Mouse (Mus musculus): ENCODE results near the gene Fbln7.

The Fbln7 gene

DNA sequence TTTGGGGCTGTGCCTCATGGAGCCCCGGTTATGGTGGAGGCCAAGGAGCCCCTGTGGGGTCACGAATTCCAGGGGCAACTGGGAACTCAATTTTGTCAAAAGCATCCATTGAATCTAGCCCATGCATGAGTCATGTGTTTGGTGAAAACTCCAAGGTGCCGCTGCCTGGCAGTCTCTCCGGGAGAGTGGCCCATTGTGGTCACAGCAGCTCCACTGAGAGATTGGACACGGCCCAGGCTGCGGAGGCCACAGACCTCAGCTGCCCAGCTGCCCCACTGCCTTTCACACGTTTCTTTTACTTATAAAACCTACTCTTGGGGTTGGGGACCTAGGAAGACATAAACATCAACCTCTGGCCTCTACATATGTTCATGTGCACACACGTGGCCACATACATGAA, 12.7 kb downstream of the Fbln7 start:
- no peak for DNase-seq

DNA sequence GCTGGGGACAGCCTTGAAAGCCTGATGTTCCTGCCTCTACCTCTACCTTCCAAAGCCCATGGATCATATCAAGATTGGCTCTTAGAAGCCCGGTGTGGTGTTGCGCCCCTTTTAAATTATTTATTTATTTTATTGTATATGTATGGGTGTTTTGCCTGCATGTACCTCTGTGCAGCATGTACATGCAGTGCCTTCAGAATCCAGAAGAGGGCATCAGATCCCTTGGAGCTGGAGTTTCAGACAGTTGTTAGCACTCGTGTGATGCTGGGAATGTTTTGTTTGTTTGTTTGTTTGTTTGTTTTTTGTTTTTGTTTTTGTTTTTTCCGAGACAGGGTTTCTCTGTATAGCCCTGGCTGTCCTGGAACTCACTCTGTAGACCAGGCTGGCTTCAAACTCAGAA, 18.5 kb downstream of the Fbln7 start:
- DNase-seq, result no peak

DNA sequence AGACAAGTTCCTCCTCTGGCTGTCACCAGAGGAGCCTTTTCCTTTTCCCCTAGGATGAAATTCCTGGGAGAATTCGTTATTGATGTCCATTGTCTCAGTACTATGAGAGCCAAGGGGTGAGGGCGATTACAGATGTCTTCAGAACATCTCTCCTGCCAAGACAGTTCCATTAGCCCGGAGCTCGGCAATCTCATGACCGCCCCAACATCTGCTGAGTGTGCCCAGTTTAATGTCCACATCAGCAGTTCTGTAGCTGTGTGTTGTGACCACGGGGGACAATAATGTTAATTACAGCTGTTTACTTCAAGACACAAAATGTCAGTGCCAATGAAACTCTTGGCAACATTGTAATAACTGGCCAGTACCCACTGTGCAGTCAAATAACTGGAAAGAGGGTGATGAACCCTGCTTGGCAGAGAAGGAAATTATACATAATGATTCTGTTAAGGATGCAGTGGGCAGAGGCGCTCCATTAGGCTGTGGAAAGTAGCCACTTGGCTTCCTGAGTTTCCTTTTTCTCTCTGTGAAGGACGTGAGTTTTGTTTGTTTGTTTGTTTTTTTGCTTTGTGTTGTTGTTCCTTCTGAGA, 22.5 kb downstream of the Fbln7 start:
- no peak for DNase-seq

DNA sequence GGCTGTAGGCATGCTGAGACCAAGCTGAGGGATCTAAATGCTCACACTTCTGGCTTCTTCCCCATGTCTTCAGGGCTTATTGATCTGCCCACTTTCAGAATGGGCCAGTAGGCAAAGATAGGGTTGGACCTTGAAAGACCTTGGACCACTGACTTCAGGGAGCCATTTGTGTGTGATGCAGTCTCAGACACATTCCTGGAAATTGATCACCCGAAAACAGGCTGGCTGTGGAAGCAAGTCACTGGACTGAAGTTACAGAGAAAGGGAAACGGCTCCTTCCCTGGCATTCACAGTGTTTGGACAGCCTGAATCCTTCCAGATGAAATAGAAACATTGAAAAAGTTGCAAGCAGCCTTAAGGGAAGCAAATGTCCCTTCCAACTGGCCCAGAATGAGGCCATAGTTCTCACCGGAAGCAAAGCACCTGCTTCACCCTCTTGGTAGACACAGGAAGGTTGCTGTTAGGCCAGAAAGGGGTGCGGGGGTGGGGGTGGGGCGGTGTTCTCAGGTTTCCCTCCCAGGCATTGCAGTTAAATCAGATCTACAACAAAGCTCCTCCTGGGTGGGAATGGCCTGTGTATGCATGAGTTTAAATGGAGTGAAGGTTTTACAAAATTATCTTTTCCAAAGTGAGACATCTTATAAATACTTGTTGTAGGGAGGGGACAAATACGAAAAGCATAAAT, 25.2 kb downstream of the Fbln7 start:
- no peak for DNase-seq

DNA sequence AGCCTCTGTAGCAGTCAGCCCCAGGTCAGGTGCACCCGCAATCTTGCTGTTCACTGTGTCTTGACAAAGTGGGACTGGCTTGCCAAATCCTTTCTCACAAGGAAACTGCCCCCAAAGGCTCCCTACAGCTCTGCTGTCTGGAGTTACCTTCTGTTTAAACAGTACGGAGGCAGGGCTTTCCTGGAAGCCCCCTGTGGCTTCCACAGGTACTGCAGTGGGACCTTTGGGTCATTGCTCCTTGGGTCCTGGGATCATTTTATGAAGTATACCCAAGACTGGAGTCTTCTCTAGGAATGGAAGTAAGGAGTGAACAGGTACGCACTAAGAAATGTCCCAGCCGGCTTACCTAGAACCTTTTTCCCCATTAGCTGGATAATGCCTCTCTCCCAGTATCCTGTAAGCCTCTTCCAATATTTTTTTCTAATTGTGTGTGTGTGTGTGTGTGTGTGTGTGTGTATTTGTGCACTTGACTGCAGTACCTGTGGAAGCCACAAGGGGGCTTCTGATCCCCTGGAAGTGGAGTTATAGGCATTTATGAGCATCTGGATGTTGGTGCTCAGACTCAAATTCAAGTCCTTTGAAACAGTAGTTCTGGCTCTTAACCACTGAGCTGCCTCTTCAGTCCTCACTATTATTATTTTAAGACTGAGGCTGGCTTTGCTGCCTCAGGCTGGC, 28.0 kb downstream of the Fbln7 start:
- DNase-seq, result no peak

DNA sequence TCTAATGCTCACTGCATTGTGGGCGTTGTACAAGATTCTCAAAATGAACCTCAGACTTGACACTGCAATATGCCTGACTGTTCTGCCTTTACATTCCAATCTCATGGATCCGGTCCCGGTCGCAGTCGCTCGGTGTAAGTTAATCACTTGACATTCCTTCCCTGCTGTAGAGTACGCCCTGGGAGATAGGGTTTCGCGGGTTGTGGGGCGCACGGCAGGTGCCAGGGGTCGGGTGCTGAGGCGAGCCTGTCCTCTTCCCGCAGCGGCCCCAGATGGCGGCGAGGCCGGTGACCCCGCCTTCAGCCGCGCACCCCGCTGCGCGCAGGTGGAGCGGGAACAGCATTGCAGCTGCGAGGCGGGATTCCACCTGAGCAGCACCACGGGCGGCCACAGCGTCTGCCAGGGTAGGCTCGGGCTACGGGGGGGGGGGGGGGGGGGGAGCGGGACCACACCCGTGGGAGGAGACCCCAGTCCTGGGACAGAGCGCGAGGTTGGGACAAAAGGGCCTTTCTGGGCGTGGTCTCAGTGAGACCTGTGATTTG, 29.5 kb downstream of the Fbln7 start:
- no peak for DNase-seq

DNA sequence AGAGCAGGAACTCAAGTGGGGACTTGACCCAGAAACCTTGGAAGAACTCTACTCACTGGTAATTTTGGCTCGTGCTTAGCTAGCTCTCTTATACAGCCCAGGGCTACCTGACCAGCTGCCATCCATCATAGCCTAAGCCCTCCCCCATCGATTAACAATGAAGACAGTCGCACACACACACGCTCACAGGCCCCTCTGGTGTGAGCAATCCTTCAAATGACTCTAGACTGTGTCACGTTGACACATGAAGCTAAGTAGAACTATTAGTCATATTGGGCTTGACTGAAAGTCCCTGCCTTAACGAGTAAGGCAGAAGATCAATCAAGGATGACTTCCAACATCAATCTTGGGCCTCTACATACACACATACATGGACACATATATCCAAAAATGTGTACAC, 40.1 kb downstream of the Fbln7 start:
- DNase-seq, result no peak

DNA sequence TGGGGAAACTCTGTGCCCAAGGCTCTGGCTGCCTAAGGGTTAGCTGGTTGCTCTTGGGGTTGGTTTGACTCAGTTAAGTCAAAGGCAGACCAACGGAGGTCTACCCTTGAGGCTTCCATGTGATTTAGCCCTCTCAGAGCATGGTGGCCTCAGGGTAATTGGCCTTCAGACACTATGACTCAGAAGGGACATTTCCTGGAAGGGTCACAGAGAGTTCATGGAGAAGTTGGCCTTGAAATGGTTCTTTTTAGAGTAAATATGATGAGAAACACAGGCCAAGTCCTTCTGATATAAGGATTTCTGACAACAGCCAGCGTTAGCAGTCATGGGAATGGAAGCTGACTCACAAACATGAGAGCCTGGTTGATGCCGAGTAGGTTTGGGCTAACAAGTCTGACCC, 40.9 kb downstream of the Fbln7 start:
- DNase-seq, result no peak

DNA sequence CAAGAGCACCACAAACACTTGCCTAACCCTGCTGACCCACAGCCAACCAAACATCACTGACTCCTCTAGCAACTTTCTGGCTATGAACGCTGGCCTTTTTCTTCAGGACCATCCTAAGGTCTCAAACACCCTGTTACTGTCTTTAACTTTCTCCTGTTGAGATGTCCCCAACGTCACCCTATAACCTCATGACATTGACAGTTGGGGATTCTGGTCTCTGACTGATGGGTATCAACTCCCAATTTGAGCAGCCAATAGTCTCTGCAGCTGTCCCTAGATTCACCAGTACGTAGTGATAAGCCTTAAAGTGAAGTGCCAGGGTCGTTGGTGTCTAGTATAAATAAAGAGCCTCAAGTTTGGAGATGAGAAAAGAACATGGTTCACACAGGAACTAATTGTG, 52.2 kb downstream of the Fbln7 start:
- no peak for DNase-seq

DNA sequence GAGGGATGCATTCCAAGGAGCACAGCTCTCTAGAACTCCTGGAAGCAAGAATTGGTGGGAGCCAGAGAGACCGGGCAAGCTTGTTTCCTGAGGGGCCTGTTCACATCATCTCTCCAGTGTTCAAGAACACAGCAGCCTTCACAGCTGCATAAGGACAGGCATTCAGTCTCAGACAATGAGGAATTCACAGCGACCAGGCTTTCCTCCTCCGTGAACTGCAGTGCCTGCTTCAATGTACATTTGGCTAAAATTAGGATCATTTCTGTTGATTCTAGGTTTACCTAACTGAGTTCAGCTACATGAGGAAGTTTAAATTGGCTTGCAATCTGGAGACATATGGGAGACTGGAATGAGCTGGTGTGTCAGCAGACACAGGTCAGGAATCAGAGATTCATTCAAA, 53.7 kb downstream of the Fbln7 start:
- DNase-seq, result no peak

DNA sequence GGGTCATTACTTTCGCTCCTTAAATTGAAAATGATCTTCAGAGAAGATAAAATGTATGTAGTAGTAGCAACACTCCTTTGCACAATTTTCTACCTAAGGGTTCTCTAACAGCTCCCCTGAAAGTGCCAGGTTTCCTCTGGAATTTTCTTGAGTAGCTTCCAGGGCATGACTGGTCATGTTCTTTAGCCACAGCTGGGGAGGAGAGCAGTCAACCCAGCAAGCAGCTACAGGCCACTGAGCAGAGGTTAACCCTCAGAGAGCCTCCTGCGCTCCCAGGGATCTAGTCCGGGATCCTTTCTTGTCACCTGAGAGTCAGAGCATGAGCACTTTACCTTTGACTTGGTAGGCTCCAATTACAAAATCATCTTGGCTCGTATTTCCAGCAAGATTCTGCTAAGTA, 62.0 kb downstream of the Fbln7 start:
- no peak for DNase-seq

DNA sequence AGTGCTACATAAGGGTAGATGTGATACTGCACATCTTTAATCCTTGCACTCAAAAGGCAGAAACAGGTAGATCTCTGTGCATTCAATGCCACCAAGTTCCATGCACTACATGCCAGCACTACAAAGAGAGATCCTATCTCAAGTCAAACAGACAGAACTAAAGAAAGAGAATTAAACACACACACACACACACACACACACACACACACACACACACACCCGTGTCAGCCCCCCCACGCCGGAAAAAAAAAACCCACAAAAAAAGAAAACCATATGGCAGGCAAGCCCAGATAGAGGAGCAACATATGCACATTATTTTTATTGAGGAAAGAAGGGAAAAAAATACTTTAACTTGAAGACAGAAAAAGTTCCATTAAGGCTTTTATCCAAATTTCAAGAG, 65.7 kb downstream of the Fbln7 start:
- no peak for DNase-seq

DNA sequence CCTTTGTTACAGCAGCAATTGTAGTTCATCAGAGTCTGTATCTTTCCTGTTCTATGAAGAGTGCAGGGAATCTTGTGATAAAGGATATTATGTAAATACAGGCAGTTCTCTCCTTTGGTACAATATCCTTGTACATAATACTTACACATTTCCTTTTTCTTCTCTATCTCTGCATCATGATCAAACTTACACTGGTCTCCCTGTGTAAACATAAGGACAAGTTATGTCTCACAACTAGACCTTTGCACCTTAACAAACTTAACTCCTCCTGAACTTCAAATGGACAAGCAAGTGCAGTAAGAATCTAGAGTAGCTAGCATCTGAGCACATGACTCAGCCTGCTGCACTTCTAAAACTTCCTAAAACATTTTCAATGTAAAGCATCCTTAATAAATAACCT, 67.9 kb downstream of the Fbln7 start:
- no peak for DNase-seq

DNA sequence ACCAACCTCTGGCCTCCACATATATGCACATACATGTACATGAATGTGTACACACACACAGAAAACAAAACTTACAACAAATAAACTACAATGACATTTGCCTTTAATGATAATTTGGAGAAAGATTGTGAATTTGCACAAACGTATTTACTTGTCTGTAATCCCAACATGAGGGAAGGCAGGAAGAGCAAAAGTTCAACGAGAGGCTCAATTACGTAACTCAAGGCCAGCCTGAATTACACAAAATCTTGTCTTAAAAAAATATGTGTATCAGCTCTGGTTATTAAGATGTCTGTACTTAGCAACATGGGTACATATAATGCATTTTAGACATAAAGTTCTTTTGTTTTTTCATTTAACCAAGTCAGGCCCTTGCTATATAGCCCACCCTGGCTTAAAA, 73.5 kb downstream of the Fbln7 start:
- no peak for DNase-seq

DNA sequence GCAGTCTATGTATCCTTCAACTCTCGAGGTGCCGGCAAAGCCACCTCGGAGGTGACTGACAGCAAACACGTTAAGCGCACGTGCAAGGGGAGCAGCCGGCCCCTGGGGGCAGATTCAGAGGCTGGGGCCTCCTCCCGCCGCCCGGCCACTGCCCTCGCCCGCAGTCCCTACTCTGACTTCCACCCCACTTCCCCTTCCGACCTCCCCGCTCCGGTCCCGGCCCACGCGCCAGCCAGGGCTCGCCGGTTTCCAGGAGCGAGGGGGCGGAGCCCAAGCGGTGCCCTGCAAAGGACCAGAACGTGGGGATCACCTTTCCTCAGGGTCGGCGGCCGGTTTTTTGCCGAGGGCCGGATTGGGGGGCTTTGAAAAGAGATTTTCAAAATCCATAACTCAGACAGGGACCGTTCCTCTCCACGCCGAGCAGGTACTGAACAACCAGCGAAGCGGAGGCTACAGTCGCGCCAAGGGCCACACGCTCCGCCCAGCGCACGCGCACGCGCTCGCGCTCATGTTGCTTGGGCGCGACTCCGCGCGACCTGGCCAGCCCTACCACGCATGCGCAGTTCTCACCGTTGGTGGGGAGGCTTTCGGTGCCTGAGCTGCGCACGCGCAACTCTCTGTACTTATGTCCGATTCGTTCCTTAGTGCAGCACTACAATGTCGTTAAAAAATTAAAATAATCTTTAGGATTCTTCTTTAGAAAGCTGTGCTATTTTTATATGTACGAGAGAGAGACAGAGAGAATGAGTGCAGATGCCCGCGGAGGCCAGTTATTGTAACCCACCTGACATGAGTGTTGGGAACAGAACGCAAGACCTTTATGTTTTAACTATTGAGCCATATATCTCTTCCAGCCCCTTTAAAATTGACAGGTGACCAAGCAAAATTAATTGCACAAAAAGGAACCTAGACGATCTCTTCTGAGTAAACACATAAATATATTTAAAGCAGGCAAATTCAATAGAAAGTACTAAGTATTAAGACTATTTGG, 81.1 kb downstream of the Fbln7 start, which contains the start of gene Zc3h8:
TSS of gene Zc3h8 (minus strand) at position 540 of the 991 bp plus-strand sequence.
- peak; percentile 98 for DNase-seq
